Mouse (Mus musculus) layer of hippocampus, adult 6 months (tissue): ENCODE results near the gene Sucla2. TPM values are rescaled to one million over a fixed set of nuclear protein-coding genes. Genes with fewer than 3 reads are reported as not detected.

Experiments used
- long read RNA-seq, 2 experiments: library from polyadenylated mRNA; unstranded; transcript quantifications; one replicate each; pipeline ENCODE4 v2.0.0; 2019 to 2020
- polyA plus RNA-seq: library from polyadenylated mRNA; unstranded; fragments of <200 nt; fragmentation: Nextera tagmentation; gene quantifications from 2 replicates; pipeline ENCODE4 v1.2.3, GENCODE M21; 2021

The Sucla2 gene
- 196 and 206 TPM in 2 replicates for polyA plus RNA-seq
- long read RNA-seq, experiment 1, transcript Sucla2-203 (11 exons, 2,229 nt) = major isoform, 379 of 449 reads
- long read RNA-seq, experiment 1, partial matches to known transcripts = 43 of 449 reads
- long read RNA-seq, experiment 1, other reads (novel, unspliced or antisense) = 26 of 449 reads
- long read RNA-seq, experiment 2, transcript Sucla2-203 (11 exons, 2,229 nt) = major isoform, 1,587 of 1,692 reads
- long read RNA-seq, experiment 2, transcript Sucla2-201 (12 exons, 1,545 nt) = minor isoform, 5 of 1,692 reads
- long read RNA-seq, experiment 2, partial matches to known transcripts = 21 of 1,692 reads
- long read RNA-seq, experiment 2, other reads (novel, unspliced or antisense) = 79 of 1,692 reads

GRCm38 (mm10) chr14:73524766-73525448, at the start of gene Sucla2:
TSS of gene Sucla2 (plus strand) at chr14:73525319.

DNA sequence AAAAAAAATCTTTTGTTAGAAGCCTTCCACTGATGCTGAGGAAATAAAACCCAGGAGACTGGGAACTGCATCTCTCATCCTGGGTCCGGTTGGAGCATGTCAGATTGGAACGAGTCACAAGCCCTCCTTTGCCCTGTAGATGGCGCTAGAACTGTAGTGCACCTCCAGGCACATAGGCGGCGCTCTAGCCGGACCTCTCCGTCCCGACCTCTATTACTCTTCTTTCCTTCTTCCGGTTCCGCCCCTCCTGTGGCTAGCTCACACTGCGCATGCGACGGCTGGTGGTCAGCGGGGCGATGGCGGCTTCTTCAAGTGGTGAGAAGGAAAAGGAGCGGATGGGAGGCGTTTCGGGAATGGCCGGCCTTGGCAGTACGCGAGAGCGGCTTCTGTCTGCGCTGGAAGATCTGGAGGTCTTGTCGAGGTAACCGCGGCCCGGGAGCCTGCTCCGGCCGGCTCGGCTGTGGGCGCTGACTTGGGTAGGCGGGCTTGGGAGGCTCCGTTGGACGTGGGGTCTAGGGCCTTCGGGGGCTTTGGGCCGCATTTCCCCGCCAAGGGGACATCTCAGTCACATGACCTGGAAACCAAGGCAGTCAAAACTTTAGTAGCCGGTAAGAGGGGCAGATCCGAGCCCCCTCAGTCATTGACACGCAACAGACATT, 15.2 kb upstream of the Sucla2 start, which contains the start of gene Med4:
Med4 (plus strand) TSS at position 261 of the 659 bp plus-strand sequence.

DNA sequence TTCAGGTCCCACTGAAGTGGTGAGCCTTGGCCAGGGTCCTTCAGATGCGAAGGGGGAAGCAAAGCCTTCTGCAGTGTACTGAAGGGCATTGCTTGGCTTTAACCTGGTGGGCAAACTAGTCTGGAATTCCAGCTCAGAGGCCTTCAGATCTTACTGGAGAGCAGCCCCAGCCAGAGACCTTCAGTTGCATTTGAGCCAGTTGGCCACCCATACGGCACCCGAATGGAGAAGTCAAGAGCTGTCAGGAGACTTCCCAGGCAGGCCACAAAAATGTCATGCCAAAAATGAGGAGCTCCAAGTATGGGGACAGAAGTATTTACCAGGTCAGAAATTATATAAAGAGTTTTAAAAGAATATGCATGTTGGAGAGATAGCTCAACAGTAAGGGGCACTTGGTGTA, 22.9 kb downstream of the Sucla2 start, which contains the start of gene Nudt15:
Nudt15 (minus strand) TSS at position 192 of the 400 bp plus-strand sequence.

Other genes starting within 250 kb of the Sucla2 start
- gene Rb1, start 199.5 kb upstream of the Sucla2 start, polyA plus RNA-seq = 10.0 and 11.9 TPM in 2 replicates
- gene Itm2b, start 140.0 kb upstream of the Sucla2 start, polyA plus RNA-seq = 2,014 and 2,213 TPM in 2 replicates
- 31.0 and 31.9 TPM in 2 replicates for gene Med4, start 15.3 kb upstream of the Sucla2 start, polyA plus RNA-seq
- 2.4 and 2.6 TPM in 2 replicates for gene Nudt15, start 22.9 kb downstream of the Sucla2 start, polyA plus RNA-seq
- not detected in 2 replicates for gene Gm21750, start 135.9 kb downstream of the Sucla2 start, polyA plus RNA-seq